Mouse (Mus musculus) cerebellum, adult 2 months (tissue): Measurements from ENCODE around the gene Catsperz. TPM values are rescaled to one million over a fixed set of nuclear protein-coding genes. Genes with fewer than 3 reads are reported as not detected.

Experiments
- DNase-seq, 2 experiments: peaks; one replicate each; pipeline ENCODE4 v3.0.0; 2021
- H3K27ac ChIP-seq: fragments of 200-500 bp; 2 replicates; pipeline ENCODE4 v1.5.1; 2012; ENCODE audit warnings: low read length, control low read depth, inconsistent platforms; ENCODE audit not compliant: insufficient read depth
- H3K27me3 ChIP-seq: fragments of 200-500 bp; 2 replicates; pipeline ENCODE4 v1.6.1; 2012; ENCODE audit warnings: inconsistent platforms, mild to moderate bottlenecking, low read length, moderate library complexity; ENCODE audit not compliant: control insufficient read depth, insufficient read depth
- H3K4me1 ChIP-seq: fragments of 200-500 bp; 2 replicates; pipeline ENCODE4 v1.6.1; 2011; ENCODE audit warnings: low read length; ENCODE audit not compliant: control insufficient read depth, insufficient read depth
- H3K4me3 ChIP-seq: fragments of 200-500 bp; replicated peaks from 2 replicates; pipeline ENCODE3; 2011; ENCODE audit warnings: mild to moderate bottlenecking, low read depth, low read length, control low read depth; ENCODE audit not compliant: insufficient read depth
- CTCF ChIP-seq: fragments of 200-500 bp; IDR thresholded peaks from 2 replicates; pipeline ENCODE4 v1.5.1; 2011; ENCODE audit warnings: low read depth, mild to moderate bottlenecking, control low read depth, low read length, moderate library complexity, borderline replicate concordance; ENCODE audit not compliant: insufficient read depth
- POLR2A ChIP-seq: fragments of 200-500 bp; IDR thresholded peaks from 2 replicates; pipeline ENCODE4 v1.6.1; 2011; ENCODE audit warnings: low read length, control low read depth, borderline replicate concordance; ENCODE audit not compliant: insufficient read depth
- WGBS: fragments of 180-500 bp; shearing (Covaris S2); methylation state at CpG from one replicate; pipeline ENCODE4 v1.1.7; 2018; 5-methylcytosine and 5-hydroxymethylcytosine counted together
- polyA plus RNA-seq: library from polyadenylated mRNA; depleted of rRNA; stranded (reverse); fragments of >200 nt; gene quantifications from 2 replicates; pipeline ENCODE4 v1.2.3, GENCODE M21; 2012

Catsperz gene
- polyA plus RNA-seq, 1 experiment: 2.8 TPM

DNA sequence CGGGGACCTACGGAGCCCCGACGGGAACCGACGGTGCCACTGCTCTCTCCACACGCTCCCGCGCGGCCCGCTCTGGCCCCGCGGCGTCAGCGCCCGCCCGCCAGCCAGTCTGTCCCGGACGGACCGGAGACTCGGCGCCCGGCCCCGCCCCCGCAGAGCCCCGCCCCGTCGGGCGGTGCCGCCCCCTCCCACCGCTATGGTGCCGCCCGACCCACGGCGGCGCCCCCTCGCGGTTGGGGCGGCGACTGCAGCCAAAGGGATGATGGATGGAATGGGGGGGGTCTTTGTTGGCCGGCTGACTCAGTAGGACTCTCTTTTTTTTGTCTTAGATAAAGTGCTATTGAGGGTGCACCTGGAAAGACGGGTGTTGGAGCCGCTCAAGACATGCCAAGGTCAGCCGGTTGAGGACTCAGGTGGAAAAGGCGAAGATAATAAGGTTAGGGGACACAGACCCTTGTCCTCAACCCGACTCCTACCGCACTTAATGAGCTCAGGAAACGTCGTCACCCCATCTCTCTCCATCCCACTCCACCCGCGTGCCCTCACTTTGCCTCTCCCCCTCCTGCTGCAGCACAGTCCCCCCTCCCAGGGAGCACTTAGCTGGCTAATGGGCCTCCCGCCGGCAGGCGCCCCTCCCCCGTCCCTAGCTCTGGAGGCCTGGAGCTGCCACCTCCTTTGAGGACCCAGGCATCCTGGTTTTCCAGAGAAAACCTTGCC, 44.6 kb upstream of the Catsperz start:
- DNase-seq: no peak
- WGBS: 2% methylated on average over 55 of the region's 55 CpGs
- peaks cover 12% of the 10 kb centered on the region for H3K4me1 ChIP-seq

GRCm38 (mm10) chr19:6969291-6969664, 44.1 kb upstream of the Catsperz start:
- Histone ChIP-seq H3K27ac (no peak overlapping the region), H3K27me3 (no peaks in the 10 kb centered on the region; the same call in 1 of the 2 replicates)
- WGBS: 9% methylated on average over 19 of the region's 20 CpGs

More for the DNA sequence above, 44.6 kb upstream of the Catsperz start:
- Histone ChIP-seq H3K4me3 (peak overlapping the region; percentile 42), H3K27me3 (no peaks in the 10 kb centered on the region; the same call in 1 of the 2 replicates), H3K27ac (no peak overlapping the region)
- TF ChIP-seq POLR2A: no peak
- TF ChIP-seq CTCF: peak; percentile 17; the same call in 1 of the 2 replicates

GRCm38 (mm10) chr19:6968491-6969271, 43.5 kb upstream of the Catsperz start:
- 49% methylated on average over 15 of the region's 15 CpGs for WGBS
- no peak overlapping the region for H3K27ac ChIP-seq
- TF ChIP-seq CTCF (no peak), POLR2A (no peak)
- no peak for DNase-seq
- no peak overlapping the region for H3K4me3 ChIP-seq
- H3K27me3 ChIP-seq: no peaks in the 10 kb centered on the region; the same call in 1 of the 2 replicates
- H3K4me1 ChIP-seq: peaks cover 12% of the 10 kb centered on the region

More at GRCm38 (mm10) chr19:6969291-6969664, 44.1 kb upstream of the Catsperz start:
- Histone ChIP-seq H3K4me3 (peak overlapping the region; percentile 42), H3K4me1 (peaks cover 12% of the 10 kb centered on the region)
- TF ChIP-seq POLR2A: no peak
- no peak for TF ChIP-seq CTCF
- no peak for DNase-seq

GRCm38 (mm10) chr19:6956461-6956860, 31.3 kb upstream of the Catsperz start:
- Histone ChIP-seq H3K4me1 (peaks cover 6% of the 10 kb centered on the region; the same call in 1 of the 2 replicates), H3K4me3 (no peak overlapping the region), H3K27me3 (no peaks in the 10 kb centered on the region), H3K27ac (no peak overlapping the region)
- TF ChIP-seq CTCF (no peak), POLR2A (no peak)
- DNase-seq: no peak
- WGBS: 58% methylated on average over 10 of the region's 10 CpGs

- DNase-seq: no peak
- WGBS: 67% methylated on average over 7 of the region's 7 CpGs
- H3K4me3 ChIP-seq: no peak overlapping the region
- H3K27ac ChIP-seq: no peak overlapping the region
- no peak for TF ChIP-seq CTCF
- TF ChIP-seq POLR2A: no peak
- no peaks in the 10 kb centered on the region for H3K27me3 ChIP-seq
- peaks cover 6% of the 10 kb centered on the region; the same call in 1 of the 2 replicates for H3K4me1 ChIP-seq
These were observed 30.2 kb upstream of the Catsperz start for GRCm38 (mm10) chr19:6955424-6955823.

- TF ChIP-seq POLR2A: no peak
- no peak for TF ChIP-seq CTCF
These were observed 28.9 kb upstream of the Catsperz start for GRCm38 (mm10) chr19:6954046-6954445.

DNA sequence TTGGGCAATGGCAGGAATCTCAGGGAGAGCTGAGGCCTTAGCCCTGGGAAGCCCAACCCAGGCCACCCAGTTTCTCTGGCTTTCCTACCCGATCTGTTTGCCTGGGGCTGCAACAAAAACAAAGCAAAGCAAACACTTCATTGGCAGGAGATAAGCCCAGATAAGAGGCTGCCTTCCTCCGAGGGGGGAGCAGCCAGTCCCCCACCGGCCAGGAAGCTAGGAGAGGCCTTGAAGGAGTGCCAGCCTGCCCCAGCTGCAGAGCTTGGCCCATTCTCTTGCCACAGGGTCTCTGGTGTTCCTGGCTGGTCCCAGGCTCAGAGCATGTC, 27.5 kb upstream of the Catsperz start:
- H3K4me1 ChIP-seq: peaks cover 21% of the 10 kb centered on the region
- no peaks in the 10 kb centered on the region for H3K27me3 ChIP-seq
- DNase-seq: no peak
- H3K27ac ChIP-seq: peak overlapping the region; percentile 73; the same call in 1 of the 2 replicates
- TF ChIP-seq CTCF: no peak
- no peak for TF ChIP-seq POLR2A
- WGBS: 10% methylated on average over 3 of the region's 3 CpGs
- H3K4me3 ChIP-seq: peak overlapping the region; percentile 97

More at GRCm38 (mm10) chr19:6954046-6954445, 28.9 kb upstream of the Catsperz start:
- no peak overlapping the region for H3K4me3 ChIP-seq
- WGBS: 37% methylated on average over 9 of the region's 9 CpGs
- H3K27me3 ChIP-seq: no peaks in the 10 kb centered on the region
- DNase-seq: peak; percentile 40 to 56
- H3K4me1 ChIP-seq: peaks cover 7% of the 10 kb centered on the region
- no peak overlapping the region for H3K27ac ChIP-seq
